Mouse (Mus musculus): ENCODE measurements around the gene Prkar1a. TPM values are rescaled to one million over a fixed set of nuclear protein-coding genes. Genes with fewer than 3 reads are reported as not detected.

Prkar1a gene
- polyA plus RNA-seq, 1 experiment from 2014 or later, result 375 TPM

GRCm38 (mm10) chr11:109674542-109674941, 25.3 kb downstream of the Prkar1a start:
- no peaks in the 10 kb centered on the region for H3K9me3 ChIP-seq
- no peak overlapping the region for H3K9ac ChIP-seq
- no peak overlapping the region for H3K27ac ChIP-seq (replicated peaks)
- peaks cover 30% of the 10 kb centered on the region for H3K4me1 ChIP-seq
- peaks cover 26% of the 10 kb centered on the region for H3K36me3 ChIP-seq
- ATAC-seq (ENCODE audit: extremely low read depth, insufficient number of reproducible peaks, low FRiP score, low TSS enrichment), result no peak
- H3K4me2 ChIP-seq, result no peak overlapping the region
- H3K27me3 ChIP-seq (replicated peaks), result no peaks in the 10 kb centered on the region
- H3K4me3 ChIP-seq, result no peak overlapping the region
- 76% methylated on average over 11 of the region's 11 CpGs for WGBS

- H3K9ac ChIP-seq, result no peak overlapping the region
- 79% methylated on average over 3 of the region's 3 CpGs for WGBS
Observed at GRCm38 (mm10) chr11:109675208-109675607, 26.0 kb downstream of the Prkar1a start.

GRCm38 (mm10) chr11:109675771-109676170, 26.6 kb downstream of the Prkar1a start:
- Histone ChIP-seq H3K36me3 (peaks cover 14% of the 10 kb centered on the region), H3K9me3 (no peaks in the 10 kb centered on the region), H3K27me3 (replicated peaks) (no peaks in the 10 kb centered on the region), H3K4me3 (no peak overlapping the region), H3K4me1 (peaks cover 30% of the 10 kb centered on the region), H3K9ac (no peak overlapping the region), H3K4me2 (no peak overlapping the region), H3K27ac (replicated peaks) (no peak overlapping the region)
- 83% methylated on average over 9 of the region's 9 CpGs for WGBS
- no peak for ATAC-seq (ENCODE audit: extremely low read depth, insufficient number of reproducible peaks, low FRiP score, low TSS enrichment)

More at GRCm38 (mm10) chr11:109675208-109675607, 26.0 kb downstream of the Prkar1a start:
- ATAC-seq (ENCODE audit: extremely low read depth, insufficient number of reproducible peaks, low FRiP score, low TSS enrichment), result no peak
- Histone ChIP-seq H3K4me1 (peaks cover 30% of the 10 kb centered on the region), H3K36me3 (peaks cover 20% of the 10 kb centered on the region), H3K9me3 (no peaks in the 10 kb centered on the region), H3K27ac (replicated peaks) (no peak overlapping the region), H3K27me3 (replicated peaks) (no peaks in the 10 kb centered on the region), H3K4me3 (no peak overlapping the region), H3K4me2 (no peak overlapping the region)

GRCm38 (mm10) chr11:109676621-109677373, 27.6 kb downstream of the Prkar1a start:
- H3K27ac ChIP-seq (replicated peaks), result no peak overlapping the region
- no peak overlapping the region for H3K4me2 ChIP-seq
- WGBS, result 70% methylated on average over 12 of the region's 12 CpGs
- no peak overlapping the region for H3K9ac ChIP-seq
- peaks cover 35% of the 10 kb centered on the region for H3K4me1 ChIP-seq
- peaks cover 6% of the 10 kb centered on the region for H3K36me3 ChIP-seq
- no peak overlapping the region for H3K4me3 ChIP-seq
- no peaks in the 10 kb centered on the region for H3K27me3 ChIP-seq (replicated peaks)
- no peaks in the 10 kb centered on the region for H3K9me3 ChIP-seq
- no peak for ATAC-seq (ENCODE audit: extremely low read depth, insufficient number of reproducible peaks, low FRiP score, low TSS enrichment)

- H3K4me3 ChIP-seq, result no peak overlapping the region
Observed at GRCm38 (mm10) chr11:109678291-109678690, 29.1 kb downstream of the Prkar1a start.

GRCm38 (mm10) chr11:109680934-109681333, 31.7 kb downstream of the Prkar1a start:
- Histone ChIP-seq H3K36me3 (no peaks in the 10 kb centered on the region), H3K4me3 (no peak overlapping the region), H3K4me2 (no peak overlapping the region), H3K9me3 (no peaks in the 10 kb centered on the region), H3K27ac (replicated peaks) (peak overlapping the region; percentile 76), H3K4me1 (peaks cover 25% of the 10 kb centered on the region), H3K27me3 (replicated peaks) (no peaks in the 10 kb centered on the region), H3K9ac (no peak overlapping the region)
- WGBS, result 29% methylated on average over 9 of the region's 9 CpGs
- ATAC-seq (ENCODE audit: extremely low read depth, insufficient number of reproducible peaks, low FRiP score, low TSS enrichment), result no peak

More at GRCm38 (mm10) chr11:109678291-109678690, 29.1 kb downstream of the Prkar1a start:
- 71% methylated on average over 12 of the region's 12 CpGs for WGBS
- H3K9ac ChIP-seq, result no peak overlapping the region
- H3K9me3 ChIP-seq, result no peaks in the 10 kb centered on the region
- H3K4me2 ChIP-seq, result no peak overlapping the region
- no peak overlapping the region for H3K27ac ChIP-seq (replicated peaks)
- H3K36me3 ChIP-seq, result no peaks in the 10 kb centered on the region
- H3K27me3 ChIP-seq (replicated peaks), result no peaks in the 10 kb centered on the region
- peaks cover 27% of the 10 kb centered on the region for H3K4me1 ChIP-seq
- no peak for ATAC-seq (ENCODE audit: extremely low read depth, insufficient number of reproducible peaks, low FRiP score, low TSS enrichment)

GRCm38 (mm10) chr11:109681556-109681955, 32.4 kb downstream of the Prkar1a start:
- WGBS, result 41% methylated on average over 3 of the region's 3 CpGs
- H3K27ac ChIP-seq (replicated peaks), result peak overlapping the region; percentile 76
- H3K27me3 ChIP-seq (replicated peaks), result no peaks in the 10 kb centered on the region
- peak; percentile 37; the same call in 1 of the 2 replicates for ATAC-seq (ENCODE audit: extremely low read depth, insufficient number of reproducible peaks, low FRiP score, low TSS enrichment)
- no peak overlapping the region for H3K9ac ChIP-seq
- H3K4me1 ChIP-seq, result peaks cover 19% of the 10 kb centered on the region
- H3K9me3 ChIP-seq, result no peaks in the 10 kb centered on the region
- H3K36me3 ChIP-seq, result no peaks in the 10 kb centered on the region
- H3K4me3 ChIP-seq, result no peak overlapping the region
- H3K4me2 ChIP-seq, result no peak overlapping the region

GRCm38 (mm10) chr11:109682221-109682620, 33.0 kb downstream of the Prkar1a start:
- no peaks in the 10 kb centered on the region for H3K36me3 ChIP-seq
- no peak overlapping the region for H3K9ac ChIP-seq
- H3K4me2 ChIP-seq, result no peak overlapping the region
- no peaks in the 10 kb centered on the region for H3K9me3 ChIP-seq
- H3K27me3 ChIP-seq (replicated peaks), result no peaks in the 10 kb centered on the region
- no peak overlapping the region for H3K4me3 ChIP-seq
- ATAC-seq (ENCODE audit: extremely low read depth, insufficient number of reproducible peaks, low FRiP score, low TSS enrichment), result no peak
- H3K4me1 ChIP-seq, result peaks cover 19% of the 10 kb centered on the region
- peak overlapping the region; percentile 76 for H3K27ac ChIP-seq (replicated peaks)
- WGBS, result 86% methylated on average over 6 of the region's 6 CpGs

- Histone ChIP-seq H3K27ac (replicated peaks) (no peak overlapping the region), H3K9me3 (no peaks in the 10 kb centered on the region), H3K4me2 (no peak overlapping the region), H3K36me3 (no peaks in the 10 kb centered on the region), H3K4me3 (no peak overlapping the region), H3K4me1 (peaks cover 4% of the 10 kb centered on the region; the same call in 1 of the 2 replicates), H3K9ac (no peak overlapping the region), H3K27me3 (replicated peaks) (no peaks in the 10 kb centered on the region)
- ATAC-seq (ENCODE audit: extremely low read depth, insufficient number of reproducible peaks, low FRiP score, low TSS enrichment), result no peak
- 73% methylated on average over 4 of the region's 4 CpGs for WGBS
Observed at GRCm38 (mm10) chr11:109689539-109689938, 40.3 kb downstream of the Prkar1a start.

- Histone ChIP-seq H3K4me2 (no peak overlapping the region), H3K27me3 (replicated peaks) (no peaks in the 10 kb centered on the region), H3K27ac (replicated peaks) (no peak overlapping the region), H3K4me3 (no peak overlapping the region), H3K36me3 (no peaks in the 10 kb centered on the region), H3K9me3 (no peaks in the 10 kb centered on the region), H3K9ac (no peak overlapping the region), H3K4me1 (0 out of 2 replicates have a peak, but pooled peaks cover 4% of the 10 kb centered on the region)
- ATAC-seq (ENCODE audit: extremely low read depth, insufficient number of reproducible peaks, low FRiP score, low TSS enrichment), result no peak
- 40% methylated on average over 3 of the region's 3 CpGs for WGBS
Observed at GRCm38 (mm10) chr11:109692737-109693136, 43.5 kb downstream of the Prkar1a start.

- no peak for ATAC-seq (ENCODE audit: extremely low read depth, insufficient number of reproducible peaks, low FRiP score, low TSS enrichment)
Observed at GRCm38 (mm10) chr11:109696519-109696918, 47.3 kb downstream of the Prkar1a start.

More at GRCm38 (mm10) chr11:109696519-109696918, 47.3 kb downstream of the Prkar1a start:
- H3K27ac ChIP-seq (replicated peaks), result no peak overlapping the region
- no peaks in the 10 kb centered on the region for H3K27me3 ChIP-seq (replicated peaks)
- no peak overlapping the region for H3K4me2 ChIP-seq
- no peaks in the 10 kb centered on the region for H3K9me3 ChIP-seq
- 80% methylated on average over 4 of the region's 4 CpGs for WGBS
- H3K9ac ChIP-seq, result no peak overlapping the region
- peaks cover 18% of the 10 kb centered on the region for H3K4me1 ChIP-seq
- no peaks in the 10 kb centered on the region for H3K36me3 ChIP-seq
- H3K4me3 ChIP-seq, result no peak overlapping the region

All from heart, embryonic 13.5 days (tissue).